Mouse (Mus musculus) bone marrow macrophage, adult 2 months (primary cell): Measurements from ENCODE around the gene Ggcx. TPM values are rescaled to one million over a fixed set of nuclear protein-coding genes. Genes with fewer than 3 reads are reported as not detected.
"Not testable (repeated sequence)": the region's sequence is repeated elsewhere in the genome, so short reads cannot be mapped to it uniquely, and the experiment has no call there.

Source experiments
- H3K27ac ChIP-seq: 2 replicates; pipeline ENCODE4 v1.5.1; 2012; ENCODE audit warnings: low read depth, low read length; ENCODE audit not compliant: insufficient read depth
- H3K4me1 ChIP-seq: 2 replicates; pipeline ENCODE4 v1.6.1; 2012; ENCODE audit warnings: low read length; ENCODE audit not compliant: control insufficient read depth, insufficient read depth
- H3K4me3 ChIP-seq: 2 replicates; pipeline ENCODE4 v1.5.1; 2012; ENCODE audit warnings: mild to moderate bottlenecking, low read length, moderate library complexity; ENCODE audit not compliant: insufficient read depth
- CTCF ChIP-seq: IDR thresholded peaks from 2 replicates; pipeline ENCODE4 v1.5.1; 2012; ENCODE audit warnings: low read depth, mild to moderate bottlenecking, low read length, moderate library complexity
- POLR2A ChIP-seq: IDR thresholded peaks from 2 replicates; pipeline ENCODE4 v1.6.1; 2012; ENCODE audit warnings: mild to moderate bottlenecking, low read depth, low read length, borderline replicate concordance
- polyA plus RNA-seq: library from polyadenylated mRNA; stranded (reverse); fragments of >200 nt; gene quantifications from 2 replicates; pipeline ENCODE4 v1.2.4, GENCODE M21; 2012; ENCODE audit not compliant: missing spikeins, insufficient read depth, insufficient read length

Ggcx gene
- polyA plus RNA-seq, 1 experiment: 15.7 TPM

GRCm38 (mm10) chr6:72439355-72440185 is 25.5 kb downstream of the Ggcx start, which contains the start of gene Mat2a:
Mat2a (minus strand) TSS chr6:72439558.
- H3K27ac ChIP-seq: peak within 1 kb of the TSS; percentile 98
- H3K4me1 ChIP-seq: peaks cover 18% of the 10 kb centered on the region
- TF ChIP-seq CTCF (peak; percentile 21; the same call in 1 of the 2 replicates), POLR2A (peak; percentile 85; the same call in 1 of the 2 replicates)
- H3K4me3 ChIP-seq: peak within 1 kb of the TSS; percentile 98

GRCm38 (mm10) chr6:72440186-72440990 is 26.3 kb downstream of the Ggcx start:
- TF ChIP-seq POLR2A (no peak), CTCF (no peak)
- Histone ChIP-seq H3K4me3 (peak overlapping the region; percentile 98), H3K4me1 (peaks cover 15% of the 10 kb centered on the region), H3K27ac (peak overlapping the region; percentile 97)

GRCm38 (mm10) chr6:72442921-72443604 is 29.0 kb downstream of the Ggcx start:
- Histone ChIP-seq H3K27ac (no peak overlapping the region), H3K4me1 (peaks cover 5% of the 10 kb centered on the region), H3K4me3 (no peak overlapping the region)
- TF ChIP-seq CTCF (no peak), POLR2A (no peak)

- peaks cover 5% of the 10 kb centered on the region for H3K4me1 ChIP-seq
- no peak for TF ChIP-seq POLR2A
- H3K4me3 ChIP-seq: no peak overlapping the region
- H3K27ac ChIP-seq: no peak overlapping the region
These were observed 30.9 kb downstream of the Ggcx start for GRCm38 (mm10) chr6:72445011-72445410.

- no peaks in the 10 kb centered on the region for H3K4me1 ChIP-seq
- TF ChIP-seq CTCF: no peak
- no peak for TF ChIP-seq POLR2A
- H3K27ac ChIP-seq: no peak overlapping the region
- no peak overlapping the region for H3K4me3 ChIP-seq
These were observed 33.4 kb downstream of the Ggcx start for GRCm38 (mm10) chr6:72447487-72447886.

GRCm38 (mm10) chr6:72451778-72452177 is 37.7 kb downstream of the Ggcx start:
- not testable (repeated sequence) for H3K4me1 ChIP-seq, H3K27ac ChIP-seq, H3K4me3 ChIP-seq

GRCm38 (mm10) chr6:72452329-72452728 is 38.2 kb downstream of the Ggcx start:
- Histone ChIP-seq H3K4me1 (no peaks in the 10 kb centered on the region), H3K27ac (no peak overlapping the region), H3K4me3 (no peak overlapping the region)
- TF ChIP-seq CTCF: no peak
- no peak for TF ChIP-seq POLR2A

- no peak overlapping the region for H3K27ac ChIP-seq
- H3K4me1 ChIP-seq: no peaks in the 10 kb centered on the region
- no peak for TF ChIP-seq CTCF
- TF ChIP-seq POLR2A: no peak
- H3K4me3 ChIP-seq: no peak overlapping the region
These were observed 39.5 kb downstream of the Ggcx start for GRCm38 (mm10) chr6:72453578-72453977.

GRCm38 (mm10) chr6:72454072-72454746 is 40.1 kb downstream of the Ggcx start:
- H3K27ac ChIP-seq: no peak overlapping the region
- H3K4me3 ChIP-seq: no peak overlapping the region
- H3K4me1 ChIP-seq: no peaks in the 10 kb centered on the region
- TF ChIP-seq POLR2A (no peak), CTCF (no peak)
